Mouse (Mus musculus) heart, adult 2 months (tissue): Measurements from ENCODE around the gene Nup160. TPM values are rescaled to one million over a fixed set of nuclear protein-coding genes. Genes with fewer than 3 reads are reported as not detected.

Experiments
- DNase-seq, 2 experiments: peaks; one replicate each; pipeline ENCODE4 v3.0.0; 2021
- H3K27ac ChIP-seq: fragments of 200-600 bp; 2 replicates; pipeline ENCODE4 v1.8.1; 2022
- H3K27me3 ChIP-seq: fragments of 200-500 bp; 2 replicates; pipeline ENCODE4 v1.6.1; 2012; ENCODE audit warnings: mild to moderate bottlenecking, low read length, inconsistent platforms, mixed read lengths; ENCODE audit not compliant: control insufficient read depth, insufficient read depth
- H3K36me3 ChIP-seq: fragments of 200-500 bp; 2 replicates; pipeline ENCODE4 v1.6.1; 2012; ENCODE audit warnings: low read length, inconsistent platforms; ENCODE audit not compliant: control insufficient read depth, insufficient read depth
- H3K4me1 ChIP-seq: fragments of 200-500 bp; 2 replicates; pipeline ENCODE4 v1.6.1; 2011; ENCODE audit warnings: low read length; ENCODE audit not compliant: control insufficient read depth, insufficient read depth
- H3K4me3 ChIP-seq: fragments of 200-600 bp; 2 replicates; pipeline ENCODE4 v1.8.1; 2022
- H3K79me2 ChIP-seq: fragments of 200-500 bp; replicated peaks from 2 replicates; pipeline ENCODE4 v1.6.1; 2012; ENCODE audit warnings: mild to moderate bottlenecking, inconsistent platforms, low read length, moderate library complexity, mixed read lengths; ENCODE audit not compliant: control insufficient read depth, insufficient read depth
- H3K9ac ChIP-seq: fragments of 200-500 bp; 2 replicates; pipeline ENCODE4 v1.6.1; 2012; ENCODE audit warnings: low read depth, mild to moderate bottlenecking, control low read depth, inconsistent platforms, low read length, mixed read lengths
- CTCF ChIP-seq: fragments of 200-600 bp; IDR thresholded peaks from 2 replicates; pipeline ENCODE4 v1.8.1; 2022; ENCODE audit warnings: antibody characterized with exemption, mild to moderate bottlenecking, moderate library complexity
- EP300 ChIP-seq: fragments of 200-500 bp; IDR thresholded peaks from 2 replicates; pipeline ENCODE4 v1.6.1; 2011; ENCODE audit warnings: low read depth, low read length, control low read depth; ENCODE audit not compliant: insufficient read depth
- POLR2A ChIP-seq: fragments of 200-500 bp; IDR thresholded peaks from 2 replicates; pipeline ENCODE4 v1.6.1; 2011; ENCODE audit warnings: mild to moderate bottlenecking, low read depth, low read length, control low read depth; ENCODE audit not compliant: insufficient read depth
- WGBS: fragments of 180-500 bp; shearing (Covaris S2); methylation state at CpG from one replicate; pipeline ENCODE4 v1.1.7; 2018; 5-methylcytosine and 5-hydroxymethylcytosine counted together
- intact Hi-C: fragments of 180-260 bp; cut with DNase I; formaldehyde crosslinking; loops from one replicate; pipeline ENCODE4 v1.15.1; 2025
- polyA plus RNA-seq: library from polyadenylated mRNA; depleted of rRNA; stranded (reverse); fragments of >200 nt; gene quantifications from 2 replicates; pipeline ENCODE4 v1.2.3, GENCODE M21; 2012
- total RNA-seq, 2 experiments: library from RNA; stranded (reverse); gene quantifications; 2 replicates each; pipeline ENCODE4 v1.2.3; 2021

Nup160 gene
- total and polyA plus RNA-seq, 3 experiments, result 5.2 to 13.9 (median 12.9) TPM

- H3K4me3 ChIP-seq, result no peak overlapping the region
- H3K9ac ChIP-seq, result no peak overlapping the region
- H3K4me1 ChIP-seq, result peaks cover 5% of the 10 kb centered on the region
- intact Hi-C loops, result no loop called here
- no peaks in the 10 kb centered on the region for H3K27me3 ChIP-seq
- H3K27ac ChIP-seq, result no peak overlapping the region
- 71% methylated on average over 7 of the region's 7 CpGs for WGBS
- H3K36me3 ChIP-seq, result no peaks in the 10 kb centered on the region
- no peak for DNase-seq
- no peaks in the 10 kb centered on the region for H3K79me2 ChIP-seq
- no peak for TF ChIP-seq POLR2A
- TF ChIP-seq CTCF, result no peak
- no peak for TF ChIP-seq EP300
Measured at GRCm38 (mm10) chr2:90636853-90637252, 40.2 kb upstream of the Nup160 start.

GRCm38 (mm10) chr2:90638986-90639746 lies 37.8 kb upstream of the Nup160 start:
- Histone ChIP-seq H3K36me3 (no peaks in the 10 kb centered on the region), H3K27ac (no peak overlapping the region), H3K27me3 (no peaks in the 10 kb centered on the region), H3K4me3 (no peak overlapping the region), H3K4me1 (peaks cover 5% of the 10 kb centered on the region), H3K79me2 (no peaks in the 10 kb centered on the region), H3K9ac (no peak overlapping the region)
- intact Hi-C loops, result no loop called here
- DNase-seq, result no peak
- no peak for TF ChIP-seq POLR2A
- TF ChIP-seq CTCF, result no peak
- no peak for TF ChIP-seq EP300
- WGBS, result 71% methylated on average over 8 of the region's 8 CpGs

DNA sequence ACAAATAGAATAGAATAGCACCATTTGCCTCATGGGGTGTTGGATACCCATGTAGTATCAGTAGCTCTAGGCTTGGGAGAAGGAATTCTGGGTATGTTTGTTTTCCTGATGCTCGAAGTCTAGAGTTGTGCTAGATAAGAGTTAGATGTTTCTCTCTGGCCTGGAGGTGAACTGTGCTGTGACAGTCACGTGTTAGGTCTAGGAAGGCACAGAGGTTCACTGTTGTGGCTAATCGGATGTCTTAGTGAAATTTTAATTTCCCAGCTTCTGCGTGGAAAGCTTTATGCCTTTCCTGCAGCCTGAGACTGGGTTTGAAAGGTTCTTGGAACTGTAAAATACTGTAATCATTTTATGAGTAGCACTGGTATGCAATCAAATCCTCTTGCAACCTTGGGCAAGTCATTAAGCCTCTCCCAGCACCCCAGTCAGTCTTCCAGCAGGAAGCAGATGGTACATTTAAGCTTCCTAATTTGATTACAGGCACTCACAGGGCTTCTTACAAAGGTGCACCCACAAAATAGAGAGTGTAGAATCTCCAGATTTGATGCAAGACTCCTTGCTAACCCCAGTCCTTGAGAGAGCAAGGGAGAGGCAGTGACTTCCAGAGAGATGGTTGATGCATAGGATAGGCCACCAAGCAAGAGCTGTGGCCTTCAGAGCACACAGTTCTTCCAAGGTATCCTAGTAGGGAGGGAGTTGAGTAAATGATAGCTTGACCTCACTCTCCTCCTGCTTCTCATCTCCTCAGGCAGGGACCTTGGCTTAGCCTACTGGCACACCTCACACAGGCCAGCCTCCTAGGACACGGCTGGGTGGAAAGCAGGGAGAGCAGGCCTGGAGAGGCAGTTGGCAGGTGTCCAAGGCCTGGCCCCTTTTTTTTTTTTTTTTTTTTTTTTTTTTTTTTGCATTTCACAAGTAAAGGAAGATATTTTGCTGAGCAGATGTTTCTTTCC lies 37.0 kb upstream of the Nup160 start:
- TF ChIP-seq POLR2A (no peak), EP300 (no peak)
- Histone ChIP-seq H3K36me3 (no peaks in the 10 kb centered on the region), H3K4me1 (peaks cover 5% of the 10 kb centered on the region), H3K27ac (no peak overlapping the region), H3K9ac (no peak overlapping the region), H3K4me3 (no peak overlapping the region), H3K79me2 (no peaks in the 10 kb centered on the region), H3K27me3 (no peaks in the 10 kb centered on the region)
- 68% methylated on average over 5 of the region's 5 CpGs for WGBS
- intact Hi-C loops, result no loop called here
- DNase-seq, result no peak

DNA sequence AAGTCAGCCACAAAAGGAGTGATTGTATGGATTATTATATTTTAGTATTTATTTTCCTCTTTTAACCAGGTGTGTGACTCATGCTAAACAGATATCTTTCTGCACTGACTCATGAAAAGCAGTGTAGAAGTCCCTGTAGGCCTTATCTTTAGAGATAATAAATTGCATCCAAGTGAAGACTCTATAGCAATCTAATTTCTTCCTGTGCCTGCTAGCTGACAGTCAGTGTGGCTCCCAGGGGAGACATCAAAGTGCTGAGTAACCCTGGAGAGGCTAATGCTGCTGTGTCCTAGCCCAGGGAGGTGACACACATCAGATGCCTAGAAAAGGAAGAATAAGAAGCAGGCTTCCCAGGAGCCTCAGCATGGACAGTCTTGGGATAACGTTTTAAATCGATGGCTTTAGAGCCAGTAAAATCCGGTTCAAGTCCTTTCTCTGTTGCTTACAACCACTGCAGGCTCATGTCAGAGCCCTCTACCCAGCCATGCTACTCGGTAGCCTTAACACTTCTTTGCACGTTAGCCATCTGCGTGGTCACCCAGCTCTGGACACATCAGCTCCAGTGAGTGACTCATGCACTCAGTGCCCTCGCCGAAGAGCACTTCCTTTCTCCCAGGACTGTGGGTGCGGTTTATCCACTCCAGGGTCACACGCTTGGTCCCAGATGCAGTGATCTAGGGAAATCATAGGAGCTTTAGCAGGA lies 35.9 kb upstream of the Nup160 start:
- Histone ChIP-seq H3K4me1 (peaks cover 3% of the 10 kb centered on the region; the same call in 1 of the 2 replicates), H3K36me3 (no peaks in the 10 kb centered on the region), H3K27me3 (no peaks in the 10 kb centered on the region), H3K4me3 (no peak overlapping the region), H3K9ac (no peak overlapping the region), H3K79me2 (no peaks in the 10 kb centered on the region), H3K27ac (no peak overlapping the region)
- DNase-seq, result peak; percentile 31 to 42
- intact Hi-C loops, result no loop called here
- TF ChIP-seq POLR2A (no peak), CTCF (no peak), EP300 (no peak)
- 45% methylated on average over 10 of the region's 10 CpGs for WGBS

DNA sequence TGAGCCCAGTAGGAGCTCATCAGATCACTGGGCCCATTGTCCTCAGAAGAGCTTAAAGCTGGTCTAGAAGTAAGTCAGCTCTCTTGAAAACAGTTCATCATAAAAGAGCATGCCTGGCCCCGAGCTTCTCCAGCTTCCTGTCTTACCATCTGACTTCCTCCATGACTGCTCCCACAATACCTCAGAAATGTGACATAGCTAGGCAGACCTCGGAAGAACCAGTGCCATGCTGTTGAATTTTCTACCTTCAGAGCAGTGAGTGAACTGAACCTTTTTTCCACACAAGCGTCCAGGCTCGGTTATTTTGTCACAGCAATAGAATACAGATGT lies 35.3 kb upstream of the Nup160 start:
- H3K79me2 ChIP-seq, result no peaks in the 10 kb centered on the region
- no peak overlapping the region for H3K4me3 ChIP-seq
- H3K9ac ChIP-seq, result no peak overlapping the region
- no peak for DNase-seq
- peaks cover 3% of the 10 kb centered on the region; the same call in 1 of the 2 replicates for H3K4me1 ChIP-seq
- 72% methylated on average over 4 of the region's 4 CpGs for WGBS
- H3K36me3 ChIP-seq, result no peaks in the 10 kb centered on the region
- intact Hi-C loops, result no loop called here
- TF ChIP-seq CTCF (no peak), EP300 (no peak), POLR2A (no peak)
- H3K27me3 ChIP-seq, result no peaks in the 10 kb centered on the region
- H3K27ac ChIP-seq, result no peak overlapping the region

- peaks cover 2% of the 10 kb centered on the region for H3K4me1 ChIP-seq
- WGBS, result 66% methylated on average over 6 of the region's 6 CpGs
- TF ChIP-seq EP300 (no peak), POLR2A (no peak), CTCF (no peak)
- intact Hi-C loops, result no loop called here
- H3K27me3 ChIP-seq, result no peaks in the 10 kb centered on the region
- no peak for DNase-seq
- no peaks in the 10 kb centered on the region for H3K79me2 ChIP-seq
- H3K4me3 ChIP-seq, result no peak overlapping the region
- no peak overlapping the region for H3K9ac ChIP-seq
- H3K27ac ChIP-seq, result no peak overlapping the region
- no peaks in the 10 kb centered on the region for H3K36me3 ChIP-seq
Measured at GRCm38 (mm10) chr2:90647084-90647483, 29.9 kb upstream of the Nup160 start.
